Mouse (Mus musculus) myocyte (in vitro differentiated cells): ENCODE data around the gene Chrnb1. TPM values are rescaled to one million over a fixed set of nuclear protein-coding genes. Genes with fewer than 3 reads are reported as not detected.

Experiments
- H3K27me3 ChIP-seq: one replicate; pipeline ENCODE4 v1.6.1; 2011; ENCODE audit not compliant: control insufficient read depth, insufficient read depth, insufficient read length
- H3K36me3 ChIP-seq: one replicate; pipeline ENCODE4 v1.6.1; 2011; ENCODE audit not compliant: control insufficient read depth, insufficient read depth
- H3K4me2 ChIP-seq: one replicate; pipeline ENCODE4 v1.6.1; 2011; ENCODE audit warnings: low read depth, control low read depth
- H3K4me3 ChIP-seq: one replicate; pipeline ENCODE4 v1.5.1; 2011; ENCODE audit warnings: mild to moderate bottlenecking, control low read depth, moderate library complexity
- H3K79me2 ChIP-seq: one replicate; pipeline ENCODE4 v1.6.1; 2011; ENCODE audit not compliant: control insufficient read depth, insufficient read depth
- H3ac ChIP-seq: one replicate; pipeline ENCODE4 v1.6.1; 2011; ENCODE audit not compliant: control insufficient read depth, insufficient read length
- CEBPB ChIP-seq: IDR thresholded peaks from 2 replicates; pipeline ENCODE4 v1.6.1; 2011; ENCODE audit warnings: mild to moderate bottlenecking, moderate library complexity; ENCODE audit not compliant: poor library complexity, insufficient read depth, severe bottlenecking
- E2F4 ChIP-seq: IDR thresholded peaks from one replicate; pipeline ENCODE4 v1.6.1; 2011; ENCODE audit warnings: mild to moderate bottlenecking, control low read depth, moderate library complexity; ENCODE audit not compliant: insufficient read depth
- MAX ChIP-seq: IDR thresholded peaks from one replicate; pipeline ENCODE4 v1.6.1; 2011; ENCODE audit warnings: low read depth, mild to moderate bottlenecking, control low read depth
- MYOD1 ChIP-seq, 3 experiments: IDR thresholded peaks; one replicate each; pipeline ENCODE4 v1.6.1; 2011; ENCODE audit warnings: control low read depth in 2 of 3, low read depth in 2 of 3, mild to moderate bottlenecking in 2 of 3, moderate library complexity in 1 of 3; ENCODE audit not compliant: insufficient read length in 2 of 3, control insufficient read depth in 1 of 3
- MYOG ChIP-seq, 3 experiments: IDR thresholded peaks; one replicate each; pipeline ENCODE4 v1.6.1; 2011; ENCODE audit warnings: control low read depth in 2 of 3, low read depth in 2 of 3, mild to moderate bottlenecking in 2 of 3; ENCODE audit not compliant: insufficient read length in 2 of 3, control insufficient read depth in 1 of 3, insufficient read depth in 1 of 3
- POLR2A ChIP-seq: IDR thresholded peaks from one replicate; pipeline ENCODE4 v1.6.1; 2011; ENCODE audit warnings: low read depth, mild to moderate bottlenecking, control low read depth, moderate library complexity; ENCODE audit not compliant: insufficient read length
- POLR2AphosphoS2 ChIP-seq: IDR thresholded peaks from one replicate; pipeline ENCODE4 v1.6.1; 2011; ENCODE audit warnings: low read depth, control low read depth; ENCODE audit not compliant: insufficient read length
- REST ChIP-seq: IDR thresholded peaks from one replicate; pipeline ENCODE4 v1.6.1; 2011; ENCODE audit warnings: mild to moderate bottlenecking, control low read depth, moderate library complexity; ENCODE audit not compliant: insufficient read depth, insufficient read length
- SRF ChIP-seq: IDR thresholded peaks from one replicate; pipeline ENCODE4 v1.6.1; 2011; ENCODE audit warnings: low read depth; ENCODE audit not compliant: control insufficient read depth, insufficient read length
- TCF12 ChIP-seq: IDR thresholded peaks from one replicate; pipeline ENCODE4 v1.6.1; 2011; ENCODE audit warnings: mild to moderate bottlenecking, control low read depth; ENCODE audit not compliant: poor library complexity, insufficient read depth, severe bottlenecking
- TCF3 ChIP-seq: IDR thresholded peaks from one replicate; pipeline ENCODE4 v1.6.1; 2011; ENCODE audit warnings: low read depth, control low read depth; ENCODE audit not compliant: insufficient read length
- USF1 ChIP-seq: IDR thresholded peaks from one replicate; pipeline ENCODE4 v1.6.1; 2011; ENCODE audit warnings: low read depth, mild to moderate bottlenecking, control low read depth, moderate library complexity
- polyA plus RNA-seq: library from polyadenylated mRNA; unstranded; fragments of >200 nt; fragmentation: generic; extraction: Trizol; gene quantifications from one replicate; pipeline ENCODE4 v1.2.1, GENCODE M21; 2012; ENCODE audit warnings: missing spikeins

Gene Chrnb1
- polyA plus RNA-seq, 1 experiment = 95.3 TPM

GRCm38 (mm10) chr11:69818365-69818764 is 22.6 kb upstream of the Chrnb1 start, which contains the start of gene Spem2:
TSS of gene Spem2 (minus strand) at chr11:69818465.
- H3K27me3 ChIP-seq = no peaks in the 10 kb centered on the region
- no peak within 1 kb of the TSS for H3K4me2 ChIP-seq
- no peaks in the 10 kb centered on the region for H3K36me3 ChIP-seq
- no peak for TF ChIP-seq POLR2A
- no peak for TF ChIP-seq USF1
- no peak for TF ChIP-seq POLR2AphosphoS2
- no peak for TF ChIP-seq SRF
- TF ChIP-seq MYOD1 (IDR thresholded peaks at IDR 0.05; ENCODE audit: control insufficient read depth in 1 of 3, insufficient read length in 2 of 3, low read depth in 2 of 3) = no peak
- no peak for TF ChIP-seq REST
- TF ChIP-seq TCF12 = no peak
- TF ChIP-seq TCF3 = no peak
- TF ChIP-seq E2F4 = no peak
- no peak for TF ChIP-seq MYOG (IDR thresholded peaks at IDR 0.05; ENCODE audit: control insufficient read depth in 1 of 3, insufficient read depth in 1 of 3, insufficient read length in 2 of 3, low read depth in 2 of 3)
- no peak for TF ChIP-seq CEBPB
- TF ChIP-seq MAX = no peak
- no peak within 1 kb of the TSS for H3ac ChIP-seq
- H3K4me3 ChIP-seq = no peak within 1 kb of the TSS
- no peaks in the 10 kb centered on the region for H3K79me2 ChIP-seq

GRCm38 (mm10) chr11:69816520-69816919 is 20.8 kb upstream of the Chrnb1 start:
- H3K36me3 ChIP-seq = no peaks in the 10 kb centered on the region
- TF ChIP-seq MAX = no peak
- no peak for TF ChIP-seq E2F4
- no peak for TF ChIP-seq TCF3
- TF ChIP-seq CEBPB = no peak
- no peak for TF ChIP-seq MYOG (IDR thresholded peaks at IDR 0.05; ENCODE audit: control insufficient read depth in 1 of 3, insufficient read depth in 1 of 3, insufficient read length in 2 of 3, low read depth in 2 of 3)
- no peak for TF ChIP-seq POLR2AphosphoS2
- no peak for TF ChIP-seq TCF12
- no peak for TF ChIP-seq POLR2A
- TF ChIP-seq REST = no peak
- TF ChIP-seq SRF = no peak
- no peak for TF ChIP-seq MYOD1 (IDR thresholded peaks at IDR 0.05; ENCODE audit: control insufficient read depth in 1 of 3, insufficient read length in 2 of 3, low read depth in 2 of 3)
- TF ChIP-seq USF1 = no peak
- H3K4me3 ChIP-seq = no peak overlapping the region
- no peak overlapping the region for H3ac ChIP-seq
- no peaks in the 10 kb centered on the region for H3K79me2 ChIP-seq
- no peaks in the 10 kb centered on the region for H3K27me3 ChIP-seq
- H3K4me2 ChIP-seq = no peak overlapping the region

GRCm38 (mm10) chr11:69815155-69815554 is 19.4 kb upstream of the Chrnb1 start, which contains the start of gene Gm39566:
TSS of gene Gm39566 (minus strand) at chr11:69815298.
- no peak within 1 kb of the TSS for H3K4me2 ChIP-seq
- H3K27me3 ChIP-seq = no peaks in the 10 kb centered on the region
- no peak within 1 kb of the TSS for H3K4me3 ChIP-seq
- no peak within 1 kb of the TSS for H3ac ChIP-seq
- no peaks in the 10 kb centered on the region for H3K79me2 ChIP-seq
- TF ChIP-seq REST = no peak
- TF ChIP-seq MYOG (IDR thresholded peaks at IDR 0.05; ENCODE audit: control insufficient read depth in 1 of 3, insufficient read depth in 1 of 3, insufficient read length in 2 of 3, low read depth in 2 of 3) = no peak
- TF ChIP-seq MAX = no peak
- TF ChIP-seq TCF3 = no peak
- no peak for TF ChIP-seq TCF12
- TF ChIP-seq SRF = no peak
- TF ChIP-seq POLR2A = no peak
- TF ChIP-seq POLR2AphosphoS2 = no peak
- TF ChIP-seq MYOD1 (IDR thresholded peaks at IDR 0.05; ENCODE audit: control insufficient read depth in 1 of 3, insufficient read length in 2 of 3, low read depth in 2 of 3) = no peak
- no peak for TF ChIP-seq CEBPB
- TF ChIP-seq USF1 = no peak
- no peak for TF ChIP-seq E2F4
- no peaks in the 10 kb centered on the region for H3K36me3 ChIP-seq

GRCm38 (mm10) chr11:69810280-69810679 is 14.5 kb upstream of the Chrnb1 start:
- Histone ChIP-seq H3K36me3 (no peaks in the 10 kb centered on the region), H3K27me3 (no peaks in the 10 kb centered on the region), H3ac (no peak overlapping the region), H3K79me2 (no peaks in the 10 kb centered on the region), H3K4me2 (no peak overlapping the region), H3K4me3 (no peak overlapping the region)
- TF ChIP-seq TCF3 = no peak

GRCm38 (mm10) chr11:69807641-69808040 is 11.9 kb upstream of the Chrnb1 start:
- no peak overlapping the region for H3K4me3 ChIP-seq
- no peaks in the 10 kb centered on the region for H3K36me3 ChIP-seq
- H3K4me2 ChIP-seq = no peak overlapping the region
- H3K79me2 ChIP-seq = no peaks in the 10 kb centered on the region
- no peak overlapping the region for H3ac ChIP-seq
- no peaks in the 10 kb centered on the region for H3K27me3 ChIP-seq
- no peak for TF ChIP-seq USF1
- no peak for TF ChIP-seq TCF12
- TF ChIP-seq SRF = no peak
- TF ChIP-seq MAX = no peak
- no peak for TF ChIP-seq POLR2AphosphoS2
- no peak for TF ChIP-seq REST
- TF ChIP-seq MYOG (IDR thresholded peaks at IDR 0.05; ENCODE audit: control insufficient read depth in 1 of 3, insufficient read depth in 1 of 3, insufficient read length in 2 of 3, low read depth in 2 of 3) = no peak
- TF ChIP-seq POLR2A = no peak
- no peak for TF ChIP-seq E2F4
- no peak for TF ChIP-seq TCF3
- TF ChIP-seq MYOD1 (IDR thresholded peaks at IDR 0.05; ENCODE audit: control insufficient read depth in 1 of 3, insufficient read length in 2 of 3, low read depth in 2 of 3) = no peak
